Mouse (Mus musculus) midbrain, embryonic 12.5 days (tissue): ENCODE results near the gene Ccdc50. TPM values are rescaled to one million over a fixed set of nuclear protein-coding genes. Genes with fewer than 3 reads are reported as not detected.

Experiments used
- ATAC-seq: fragments of 200-750 bp; cut with Nextera tagmentation; 2 replicates; pipeline ENCODE4 v1.8.0; 2017; ENCODE audit warnings: low read depth, moderate TSS enrichment, moderate library complexity; ENCODE audit not compliant: low FRiP score
- H3K27ac ChIP-seq: fragments of 300-500 bp; sonication (generic); replicated peaks from 2 replicates; pipeline ENCODE4 v1.5.1; 2016; ENCODE audit warnings: mild to moderate bottlenecking
- H3K27me3 ChIP-seq: fragments of 300-500 bp; sonication (generic); 2 replicates; pipeline ENCODE4 v1.6.1; 2016; ENCODE audit warnings: mild to moderate bottlenecking
- H3K36me3 ChIP-seq: fragments of 300-500 bp; sonication (generic); 2 replicates; pipeline ENCODE4 v1.6.1; 2016
- H3K4me1 ChIP-seq: fragments of 300-500 bp; sonication (generic); 2 replicates; pipeline ENCODE4 v1.6.1; 2016
- H3K4me2 ChIP-seq: fragments of 300-500 bp; sonication (generic); replicated peaks from 2 replicates; pipeline ENCODE4 v1.6.1; 2016; ENCODE audit warnings: mild to moderate bottlenecking, moderate library complexity
- H3K4me3 ChIP-seq: fragments of 300-500 bp; sonication (generic); 2 replicates; pipeline ENCODE4 v1.5.1; 2016; ENCODE audit warnings: mild to moderate bottlenecking
- H3K9ac ChIP-seq: fragments of 300-500 bp; sonication (generic); replicated peaks from 2 replicates; pipeline ENCODE4 v1.6.1; 2016; ENCODE audit warnings: mild to moderate bottlenecking, moderate library complexity
- H3K9me3 ChIP-seq: fragments of 300-500 bp; sonication (generic); 2 replicates; pipeline ENCODE4 v1.6.1; 2016; ENCODE audit warnings: mild to moderate bottlenecking
- WGBS: fragments of 180-500 bp; shearing (Covaris S2); methylation state at CpG from one replicate; pipeline ENCODE4 v1.1.7; 2016; 5-methylcytosine and 5-hydroxymethylcytosine counted together
- polyA plus RNA-seq: library from polyadenylated mRNA; unstranded; fragments of >200 nt; fragmentation: Nextera tagmentation; extraction: Ambion mirVana; gene quantifications from 2 replicates; pipeline ENCODE4 v1.2.1, GENCODE M21; 2016

Gene Ccdc50
- polyA plus RNA-seq, 1 experiment from 2014 or later = 68.8 TPM

DNA sequence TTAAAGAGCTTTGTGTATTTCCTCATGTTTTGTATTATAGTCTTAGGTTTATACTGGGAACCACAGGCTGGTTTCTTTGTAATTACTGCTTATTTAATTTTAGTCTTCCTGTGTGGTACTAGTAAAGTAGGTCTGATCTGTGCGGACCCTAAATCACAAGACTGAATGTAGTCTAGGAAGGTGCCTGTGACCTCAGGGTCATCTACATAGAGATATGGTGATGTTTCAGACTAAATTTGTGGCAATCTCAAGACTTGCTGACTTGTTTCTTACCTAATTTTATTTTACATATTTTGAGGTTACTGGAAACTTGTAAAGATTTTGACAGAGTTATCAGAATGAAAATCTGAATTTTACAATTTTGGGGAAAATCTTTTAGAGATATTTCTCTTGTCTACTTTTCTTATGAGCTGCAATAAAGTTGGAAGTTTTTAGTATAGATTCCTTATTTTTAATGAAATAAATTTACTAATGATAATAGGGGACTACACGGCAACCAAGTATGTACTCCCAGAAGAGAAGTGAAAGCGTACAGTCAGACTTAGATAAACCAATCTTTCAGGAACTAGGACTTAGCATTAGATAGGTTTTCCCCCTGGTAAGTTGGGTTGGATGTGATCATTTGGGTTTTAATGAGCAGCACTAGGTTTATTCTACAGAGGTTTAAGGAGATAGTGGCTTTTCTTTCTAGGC is 10.5 kb downstream of the Ccdc50 start:
- Histone ChIP-seq H3K27me3 (no peaks in the 10 kb centered on the region), H3K4me1 (no peaks in the 10 kb centered on the region), H3K27ac (no peak overlapping the region), H3K9me3 (no peaks in the 10 kb centered on the region), H3K9ac (no peak overlapping the region), H3K4me3 (no peak overlapping the region), H3K4me2 (no peak overlapping the region), H3K36me3 (no peaks in the 10 kb centered on the region)
- no peak for ATAC-seq
- 94% methylated on average over 3 of the region's 3 CpGs for WGBS

DNA sequence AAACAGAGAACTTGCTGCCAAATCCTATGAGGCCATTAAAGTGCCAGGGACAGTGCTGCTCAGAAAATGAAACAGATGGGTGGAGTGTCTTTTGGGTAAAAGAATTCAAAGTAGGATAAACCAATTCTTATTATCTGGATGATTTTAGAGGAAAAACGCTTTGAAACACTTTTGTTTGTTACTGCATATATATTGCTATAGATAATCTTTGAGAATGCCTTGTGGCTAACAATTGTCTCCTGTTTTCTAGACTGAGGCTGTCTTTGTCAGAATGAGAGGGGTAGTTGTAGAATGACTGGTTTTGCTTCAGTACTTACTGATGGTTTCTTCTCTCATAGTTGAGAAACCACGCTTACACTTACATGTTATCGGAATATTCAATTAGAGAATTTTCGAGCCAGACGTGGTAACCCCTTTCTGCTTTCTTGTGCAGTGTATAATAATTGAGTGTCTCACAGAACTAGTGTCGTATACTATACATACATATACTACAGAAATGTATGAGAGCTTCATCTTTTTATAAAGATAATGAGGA is 11.1 kb downstream of the Ccdc50 start:
- ATAC-seq = no peak
- Histone ChIP-seq H3K27me3 (no peaks in the 10 kb centered on the region), H3K4me1 (no peaks in the 10 kb centered on the region), H3K27ac (no peak overlapping the region), H3K9ac (no peak overlapping the region), H3K36me3 (no peaks in the 10 kb centered on the region), H3K9me3 (no peaks in the 10 kb centered on the region), H3K4me2 (no peak overlapping the region), H3K4me3 (no peak overlapping the region)
- 93% methylated on average over 6 of the region's 6 CpGs for WGBS

DNA sequence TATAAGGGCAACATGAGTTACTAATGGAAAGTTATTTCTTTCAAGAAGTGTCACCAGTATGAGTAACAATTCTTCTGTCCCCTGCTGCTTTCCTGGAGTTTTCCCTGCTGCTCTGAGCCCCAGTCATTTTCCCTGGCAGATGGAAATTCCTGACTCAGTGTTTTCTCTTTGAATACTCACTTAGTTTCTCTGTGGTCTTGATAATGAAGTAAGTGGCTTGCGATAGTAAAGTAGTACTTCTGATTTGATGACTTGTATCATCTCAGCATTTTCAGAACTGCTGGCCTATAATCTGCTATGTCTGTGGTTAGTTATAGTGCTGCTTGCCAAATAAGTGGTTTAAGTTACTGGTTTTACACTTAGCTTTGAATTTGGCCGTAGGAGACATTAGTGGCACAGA is 12.9 kb downstream of the Ccdc50 start:
- no peaks in the 10 kb centered on the region for H3K4me1 ChIP-seq
- no peaks in the 10 kb centered on the region for H3K27me3 ChIP-seq
- no peak overlapping the region for H3K4me3 ChIP-seq
- no peak overlapping the region for H3K9ac ChIP-seq
- ATAC-seq = no peak
- H3K27ac ChIP-seq = no peak overlapping the region
- 93% methylated on average over 2 of the region's 2 CpGs for WGBS
- no peaks in the 10 kb centered on the region for H3K9me3 ChIP-seq
- H3K36me3 ChIP-seq = peaks cover 9% of the 10 kb centered on the region
- no peak overlapping the region for H3K4me2 ChIP-seq

DNA sequence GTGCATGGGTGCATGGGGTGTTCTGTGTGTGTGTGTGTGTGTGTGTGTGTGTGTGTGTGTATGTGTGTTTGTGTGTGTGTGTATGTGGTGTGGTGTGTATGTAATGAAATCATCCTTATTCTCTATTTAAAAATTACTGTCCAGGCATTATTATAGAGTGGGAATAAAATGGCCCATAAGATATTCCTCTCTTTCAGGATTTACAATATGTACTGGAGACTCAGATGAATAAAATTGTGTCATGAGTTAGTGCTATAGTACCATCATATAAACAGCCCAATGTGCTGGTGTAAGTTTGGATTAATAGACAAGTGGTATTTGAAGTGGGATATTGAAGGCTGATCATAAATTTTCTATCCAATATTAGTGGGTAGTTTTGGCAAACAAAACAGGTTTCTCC is 15.4 kb downstream of the Ccdc50 start:
- no peak overlapping the region for H3K4me2 ChIP-seq
- no peak overlapping the region for H3K9ac ChIP-seq

DNA sequence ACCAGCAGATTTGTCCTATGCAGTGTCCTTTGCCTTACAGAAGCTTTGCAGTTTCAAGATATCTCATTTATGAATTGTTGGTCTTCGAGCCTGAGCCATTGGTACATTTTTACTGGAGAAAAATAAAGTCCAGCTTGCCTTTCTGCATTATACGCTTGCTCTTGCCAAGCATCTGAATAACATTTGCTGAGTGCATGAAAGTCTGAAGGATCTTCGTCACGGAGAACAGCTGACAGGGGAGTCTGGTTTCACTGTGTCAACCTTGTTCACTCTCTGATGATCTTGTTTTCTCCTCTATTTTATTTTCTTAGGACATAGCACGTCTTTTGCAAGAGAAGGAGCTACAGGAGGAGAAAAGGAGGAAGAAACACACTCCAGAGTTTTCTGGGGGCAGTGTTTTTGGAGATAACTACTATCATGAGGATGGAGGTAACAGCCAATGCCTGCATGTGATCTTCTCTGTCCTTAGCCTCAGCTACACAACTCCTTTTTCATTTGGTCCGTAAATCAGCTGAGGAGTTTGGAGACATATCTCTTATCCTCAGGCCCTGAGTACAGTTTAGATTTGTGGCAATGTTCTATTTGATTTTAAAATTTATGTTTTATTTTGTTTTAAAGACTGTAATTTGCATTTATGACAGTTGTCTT is 28.4 kb downstream of the Ccdc50 start:
- peaks cover 3% of the 10 kb centered on the region; the same call in 1 of the 2 replicates for H3K9me3 ChIP-seq
- H3K27me3 ChIP-seq = no peaks in the 10 kb centered on the region
- no peak overlapping the region for H3K9ac ChIP-seq
- H3K4me1 ChIP-seq = no peaks in the 10 kb centered on the region
- no peak overlapping the region for H3K27ac ChIP-seq
- WGBS = 97% methylated on average over 6 of the region's 6 CpGs
- no peak overlapping the region for H3K4me3 ChIP-seq
- H3K36me3 ChIP-seq = peaks cover 73% of the 10 kb centered on the region
- H3K4me2 ChIP-seq = no peak overlapping the region
- ATAC-seq = no peak

More for the DNA sequence above, 15.4 kb downstream of the Ccdc50 start:
- Histone ChIP-seq H3K36me3 (peaks cover 23% of the 10 kb centered on the region), H3K4me1 (no peaks in the 10 kb centered on the region), H3K27ac (no peak overlapping the region), H3K27me3 (no peaks in the 10 kb centered on the region), H3K4me3 (no peak overlapping the region), H3K9me3 (no peaks in the 10 kb centered on the region)
- no peak for ATAC-seq

DNA sequence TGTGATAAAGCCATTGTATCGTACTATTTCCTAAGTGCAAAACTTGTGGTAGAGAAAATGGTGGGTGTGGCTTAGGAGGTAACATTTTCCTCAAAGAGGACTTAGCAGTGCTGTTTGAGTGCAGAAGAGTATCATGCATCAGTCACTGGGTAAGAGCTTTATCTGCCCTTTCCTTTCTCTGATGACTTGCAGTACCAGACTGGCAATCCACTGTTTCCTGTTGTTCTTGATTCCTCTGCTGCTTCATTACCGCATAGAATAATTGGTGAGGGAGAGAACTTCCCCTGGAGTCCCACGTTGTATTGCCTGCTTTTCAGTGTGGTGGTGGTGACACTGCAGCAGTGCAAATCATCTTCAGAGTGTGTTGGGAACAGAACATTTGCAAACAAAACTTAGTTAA is 29.0 kb downstream of the Ccdc50 start:
- peaks cover 75% of the 10 kb centered on the region for H3K36me3 ChIP-seq
- ATAC-seq = no peak
- WGBS = 89% methylated on average over 3 of the region's 3 CpGs

DNA sequence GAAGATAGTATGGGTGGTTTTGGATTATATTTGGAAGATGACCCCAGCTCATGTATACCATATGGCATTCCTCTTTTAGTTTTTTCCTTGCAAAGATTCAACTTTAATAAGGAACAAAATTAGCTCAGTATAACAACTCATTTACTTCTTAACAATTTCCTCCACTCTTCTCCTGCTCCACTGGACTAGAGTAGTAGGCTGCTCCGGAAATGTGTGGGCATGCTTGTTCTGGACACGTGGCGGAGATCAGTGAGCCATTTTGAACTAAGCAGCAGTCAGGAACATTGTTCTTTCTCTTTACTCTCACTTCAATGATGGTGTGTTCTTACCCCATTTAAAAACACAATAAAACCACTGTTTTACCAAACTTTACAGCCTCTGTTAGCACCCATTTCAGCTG is 32.3 kb downstream of the Ccdc50 start:
- Histone ChIP-seq H3K4me1 (no peaks in the 10 kb centered on the region), H3K36me3 (peaks cover 53% of the 10 kb centered on the region), H3K27ac (no peak overlapping the region), H3K9me3 (peaks cover 8% of the 10 kb centered on the region; the same call in 1 of the 2 replicates), H3K27me3 (no peaks in the 10 kb centered on the region), H3K4me3 (no peak overlapping the region), H3K9ac (no peak overlapping the region), H3K4me2 (no peak overlapping the region)
- ATAC-seq = no peak
- WGBS = 96% methylated on average over 3 of the region's 3 CpGs

More for the DNA sequence above, 29.0 kb downstream of the Ccdc50 start:
- no peaks in the 10 kb centered on the region for H3K4me1 ChIP-seq
- H3K9ac ChIP-seq = no peak overlapping the region
- no peak overlapping the region for H3K27ac ChIP-seq
- no peak overlapping the region for H3K4me2 ChIP-seq
- H3K9me3 ChIP-seq = peaks cover 6% of the 10 kb centered on the region; the same call in 1 of the 2 replicates
- H3K27me3 ChIP-seq = no peaks in the 10 kb centered on the region
- no peak overlapping the region for H3K4me3 ChIP-seq

DNA sequence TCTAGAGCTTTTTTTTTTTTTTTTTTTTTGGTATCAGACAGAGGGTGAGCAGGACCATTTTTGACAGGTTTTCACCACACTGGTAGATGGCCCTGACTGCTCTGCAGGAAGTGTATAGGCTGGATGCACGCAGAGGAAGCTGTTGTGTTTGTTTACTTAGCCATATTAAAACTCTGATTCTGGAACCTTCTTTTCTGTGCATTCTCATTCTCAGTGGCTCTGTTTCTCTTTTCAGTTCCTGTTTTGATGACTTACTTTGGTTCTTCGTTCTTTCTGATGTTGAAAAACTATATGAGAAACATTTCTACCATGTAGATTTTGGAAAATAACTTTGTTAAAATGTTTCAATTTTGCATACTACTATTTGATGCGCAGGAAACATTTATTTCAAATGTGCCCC is 46.4 kb downstream of the Ccdc50 start:
- H3K27me3 ChIP-seq = no peaks in the 10 kb centered on the region
- no peak for ATAC-seq
- H3K27ac ChIP-seq = no peak overlapping the region
- no peak overlapping the region for H3K4me3 ChIP-seq
- no peak overlapping the region for H3K9ac ChIP-seq
- H3K9me3 ChIP-seq = no peaks in the 10 kb centered on the region
- peaks cover 40% of the 10 kb centered on the region for H3K36me3 ChIP-seq
- H3K4me1 ChIP-seq = no peaks in the 10 kb centered on the region
- no peak overlapping the region for H3K4me2 ChIP-seq
- WGBS = 87% methylated on average over 3 of the region's 3 CpGs

DNA sequence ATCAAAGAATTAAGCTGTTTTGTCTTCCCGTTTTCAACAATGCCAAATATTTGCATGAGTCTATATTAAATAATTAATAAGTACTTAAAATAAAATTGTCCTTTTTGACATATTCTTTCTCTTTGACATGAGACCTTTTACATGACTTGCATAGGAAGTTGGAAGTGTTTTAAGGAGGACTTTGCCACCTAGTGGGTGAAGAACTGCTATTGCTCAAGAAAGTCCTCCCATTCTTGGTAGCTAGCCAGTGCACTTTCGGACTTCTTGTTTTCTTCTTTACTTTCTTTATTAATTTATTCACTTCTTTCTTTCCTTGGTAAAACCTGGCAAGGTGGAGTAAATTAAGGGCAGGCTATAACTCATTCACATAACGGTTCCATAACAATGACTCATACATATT is 55.3 kb downstream of the Ccdc50 start:
- WGBS = 89% methylated on average over 3 of the region's 3 CpGs
- H3K9me3 ChIP-seq = no peaks in the 10 kb centered on the region
- no peaks in the 10 kb centered on the region for H3K27me3 ChIP-seq
- ATAC-seq = no peak
- peaks cover 44% of the 10 kb centered on the region for H3K36me3 ChIP-seq
- no peak overlapping the region for H3K27ac ChIP-seq
- no peak overlapping the region for H3K4me2 ChIP-seq
- no peak overlapping the region for H3K9ac ChIP-seq
- H3K4me1 ChIP-seq = no peaks in the 10 kb centered on the region
- no peak overlapping the region for H3K4me3 ChIP-seq

DNA sequence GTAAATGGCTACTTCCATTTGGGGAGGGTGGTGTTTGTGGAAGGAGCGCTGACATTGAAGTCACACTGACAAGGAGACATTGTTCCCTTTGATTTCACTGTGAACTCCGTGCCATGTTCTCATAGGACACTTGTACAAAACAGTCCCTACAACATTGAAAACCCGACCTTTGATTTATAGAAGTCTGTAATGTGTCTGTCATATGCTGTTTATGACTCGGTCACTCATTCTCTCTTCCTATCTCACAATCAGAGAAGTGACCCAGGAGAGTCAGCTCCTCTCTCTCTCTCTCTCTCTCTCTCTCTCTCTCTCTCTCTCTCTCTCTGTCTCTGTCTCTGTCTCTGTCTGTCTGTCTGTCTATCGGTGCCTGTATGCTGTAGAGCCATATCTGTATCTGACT is 60.7 kb downstream of the Ccdc50 start:
- H3K9ac ChIP-seq = no peak overlapping the region
- H3K4me3 ChIP-seq = no peak overlapping the region
- H3K36me3 ChIP-seq = peaks cover 35% of the 10 kb centered on the region
- no peak for ATAC-seq
- no peaks in the 10 kb centered on the region for H3K27me3 ChIP-seq
- H3K4me1 ChIP-seq = no peaks in the 10 kb centered on the region
- no peak overlapping the region for H3K27ac ChIP-seq
- no peak overlapping the region for H3K4me2 ChIP-seq
- no peaks in the 10 kb centered on the region for H3K9me3 ChIP-seq
- 94% methylated on average over 5 of the region's 5 CpGs for WGBS

DNA sequence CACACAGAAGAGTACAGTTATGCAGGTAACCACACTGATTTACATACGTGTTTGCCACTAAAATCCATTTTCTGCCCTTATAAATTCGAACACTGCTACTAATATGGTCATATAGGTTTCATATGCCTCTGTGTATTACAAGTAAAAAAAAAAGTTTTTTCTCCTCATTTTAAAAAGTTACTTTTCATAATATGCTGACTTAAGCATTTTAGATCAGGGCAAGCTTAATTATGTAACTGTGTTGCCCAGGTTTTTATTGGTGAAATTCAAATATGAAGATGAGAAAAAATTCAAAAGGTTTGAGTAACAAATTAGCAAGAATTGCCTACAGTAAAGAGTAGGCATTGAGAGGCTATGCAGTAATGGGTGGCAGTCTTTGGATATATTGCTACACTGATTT is 62.0 kb downstream of the Ccdc50 start:
- Histone ChIP-seq H3K4me3 (no peak overlapping the region), H3K27me3 (no peaks in the 10 kb centered on the region), H3K4me1 (no peaks in the 10 kb centered on the region), H3K4me2 (no peak overlapping the region), H3K27ac (no peak overlapping the region), H3K9ac (no peak overlapping the region), H3K9me3 (no peaks in the 10 kb centered on the region), H3K36me3 (peaks cover 22% of the 10 kb centered on the region; the same call in 1 of the 2 replicates)
- ATAC-seq = no peak
- 96% methylated on average over 2 of the region's 2 CpGs for WGBS

DNA sequence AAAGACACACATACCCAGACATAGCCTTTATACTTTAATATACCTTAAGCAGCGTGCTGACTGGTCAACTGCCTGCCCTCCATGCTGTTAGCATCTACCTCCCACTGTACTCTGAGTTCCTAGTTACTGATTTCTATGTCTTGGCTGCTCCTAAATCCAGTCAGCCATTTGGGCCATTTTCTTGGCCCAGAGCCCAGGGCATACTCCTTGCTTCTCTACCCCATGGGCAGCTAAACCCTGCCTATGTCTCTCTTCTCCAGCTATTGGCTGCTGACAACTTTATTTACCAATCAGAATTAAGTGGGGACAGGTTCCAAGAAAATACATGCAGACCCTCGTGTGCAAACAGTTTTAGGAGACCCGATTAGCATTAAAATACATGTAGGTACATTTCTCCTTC is 64.7 kb downstream of the Ccdc50 start:
- no peak overlapping the region for H3K4me3 ChIP-seq
- 0 out of 2 replicates have a peak, but pooled peaks cover 8% of the 10 kb centered on the region for H3K36me3 ChIP-seq
- no peaks in the 10 kb centered on the region for H3K4me1 ChIP-seq
- H3K27ac ChIP-seq = no peak overlapping the region
- H3K9me3 ChIP-seq = no peaks in the 10 kb centered on the region
- 68% methylated on average over 3 of the region's 3 CpGs for WGBS
- H3K27me3 ChIP-seq = no peaks in the 10 kb centered on the region
- H3K4me2 ChIP-seq = no peak overlapping the region
- no peak for ATAC-seq
- H3K9ac ChIP-seq = no peak overlapping the region
